Mouse (Mus musculus) olfactory bulb, adult 2 months (tissue): Measurements from ENCODE around the gene Rgs3.

Experiments used
- CTCF ChIP-seq: fragments of 200-500 bp; IDR thresholded peaks from 2 replicates; pipeline ENCODE4 v1.5.1; 2012; ENCODE audit warnings: low read depth, mild to moderate bottlenecking, low read length, moderate library complexity; ENCODE audit not compliant: insufficient read depth
- POLR2A ChIP-seq: fragments of 200-500 bp; IDR thresholded peaks from 2 replicates; pipeline ENCODE4 v1.6.1; 2012; ENCODE audit warnings: mild to moderate bottlenecking, low read depth, low read length, moderate library complexity; ENCODE audit not compliant: insufficient read depth

GRCm38 (mm10) chr4:62513998-62514506 is 45.6 kb upstream of the Rgs3 start:
- TF ChIP-seq CTCF (no peak), POLR2A (no peak)
